Mouse (Mus musculus) layer of hippocampus, postnatal 10 days (tissue): ENCODE data around the gene Disp1. TPM values are rescaled to one million over a fixed set of nuclear protein-coding genes. Genes with fewer than 3 reads are reported as not detected.
A peak's percentile ranks its signal among the peaks of the same experiment; 100 is the strongest.

Experiments used
- DNase-seq, 2 experiments: peaks; one replicate each; pipeline ENCODE4 v3.0.0; 2021; ENCODE audit warnings: low spot score in 2 of 2
- total RNA-seq, 2 experiments: library from RNA; stranded (reverse); gene quantifications; 2 replicates each; pipeline ENCODE4 v1.2.3; 2021

Gene Disp1
- total RNA-seq, 2 experiments from 2014 or later, result 4.3 to 4.4 TPM

GRCm38 (mm10) chr1:183163512-183164189 is 57.7 kb downstream of the Disp1 start:
- DNase-seq, result no peak

- no peak for DNase-seq
Measured at GRCm38 (mm10) chr1:183161057-183161456, 60.3 kb downstream of the Disp1 start.

- no peak for DNase-seq
Measured at GRCm38 (mm10) chr1:183160188-183160587, 61.1 kb downstream of the Disp1 start.

GRCm38 (mm10) chr1:183159183-183159582 is 62.1 kb downstream of the Disp1 start:
- DNase-seq, result no peak

- DNase-seq, result no peak
Measured at GRCm38 (mm10) chr1:183155600-183155999, 65.7 kb downstream of the Disp1 start.

GRCm38 (mm10) chr1:183154296-183155204 is 66.8 kb downstream of the Disp1 start:
- DNase-seq, result no peak

GRCm38 (mm10) chr1:183153354-183153753 is 68.0 kb downstream of the Disp1 start:
- no peak for DNase-seq

- no peak for DNase-seq
Measured at GRCm38 (mm10) chr1:183151510-183152319, 69.6 kb downstream of the Disp1 start.

GRCm38 (mm10) chr1:183150379-183150840 is 70.9 kb downstream of the Disp1 start:
- DNase-seq, result no peak

GRCm38 (mm10) chr1:183149571-183150105 is 71.7 kb downstream of the Disp1 start:
- DNase-seq, result no peak

- peak; percentile 37 to 47 for DNase-seq
Measured at GRCm38 (mm10) chr1:183147438-183147841, 73.9 kb downstream of the Disp1 start.

- DNase-seq, result no peak
Measured at GRCm38 (mm10) chr1:183146795-183147194, 74.5 kb downstream of the Disp1 start.

GRCm38 (mm10) chr1:183146102-183146735 is 75.1 kb downstream of the Disp1 start:
- DNase-seq, result no peak

- no peak for DNase-seq
Measured at GRCm38 (mm10) chr1:183144602-183145205, 76.6 kb downstream of the Disp1 start.

- no peak for DNase-seq
Measured at GRCm38 (mm10) chr1:183143246-183143645, 78.1 kb downstream of the Disp1 start.

- no peak for DNase-seq
Measured at GRCm38 (mm10) chr1:183142566-183142965, 78.8 kb downstream of the Disp1 start.

- no peak for DNase-seq
Measured at GRCm38 (mm10) chr1:183141329-183141728, 80.0 kb downstream of the Disp1 start.

- no peak for DNase-seq
Measured at GRCm38 (mm10) chr1:183140511-183141268, 80.6 kb downstream of the Disp1 start.

- no peak for DNase-seq
Measured at GRCm38 (mm10) chr1:183138088-183138487, 83.2 kb downstream of the Disp1 start.
